Mouse (Mus musculus): ENCODE measurements around the gene Ppp6r2. TPM values are rescaled to one million over a fixed set of nuclear protein-coding genes. Genes with fewer than 3 reads are reported as not detected.

Gene Ppp6r2
- polyA plus RNA-seq, 2 experiments = 15.3 to 17.7 TPM

- peak overlapping the region; percentile 85 to 94 for H3K4me3 ChIP-seq (ENCODE audit: insufficient read depth in 1 of 2, low read depth in 2 of 2, low read length in 2 of 2)
- peak overlapping the region; percentile 95 for H3K9ac ChIP-seq (replicated peaks)
- no peaks in the 10 kb centered on the region for H3K9me3 ChIP-seq (ENCODE audit: control insufficient read depth, low read length)
- DNase-seq (ENCODE audit: low read depth in 3 of 3, low spot score in 3 of 3) (no peak), ATAC-seq (ENCODE audit: insufficient read depth) (no peak)
- peak overlapping the region; percentile 78 for H3K4me2 ChIP-seq (ENCODE audit: low read depth)
- H3K27me3 ChIP-seq (ENCODE audit: control insufficient read depth, insufficient read depth, low read length) = no peaks in the 10 kb centered on the region
- peaks cover 14% of the 10 kb centered on the region in 2 experiments for H3K4me1 ChIP-seq (replicated peaks; ENCODE audit: control insufficient read depth in 2 of 2, insufficient read depth in 2 of 2, low read length in 1 of 2)
- peak overlapping the region; percentile 92 for H3K27ac ChIP-seq
- H3K36me3 ChIP-seq (replicated peaks; ENCODE audit: control insufficient read depth, insufficient read depth, low read depth) = no peaks in the 10 kb centered on the region
- TF ChIP-seq EP300 (IDR thresholded peaks at IDR 0.05; ENCODE audit: low read depth) (no peak), CTCF (IDR thresholded peaks at IDR 0.05; ENCODE audit: low read depth) (no peak)
- 10% methylated on average over 6 of the region's 6 CpGs for whole genome bisulfite sequencing (ENCODE audit: insufficient replicate concordance)
Measured at GRCm38 (mm10) chr15:89195261-89195681, 16.1 kb upstream of the Ppp6r2 start.

DNA sequence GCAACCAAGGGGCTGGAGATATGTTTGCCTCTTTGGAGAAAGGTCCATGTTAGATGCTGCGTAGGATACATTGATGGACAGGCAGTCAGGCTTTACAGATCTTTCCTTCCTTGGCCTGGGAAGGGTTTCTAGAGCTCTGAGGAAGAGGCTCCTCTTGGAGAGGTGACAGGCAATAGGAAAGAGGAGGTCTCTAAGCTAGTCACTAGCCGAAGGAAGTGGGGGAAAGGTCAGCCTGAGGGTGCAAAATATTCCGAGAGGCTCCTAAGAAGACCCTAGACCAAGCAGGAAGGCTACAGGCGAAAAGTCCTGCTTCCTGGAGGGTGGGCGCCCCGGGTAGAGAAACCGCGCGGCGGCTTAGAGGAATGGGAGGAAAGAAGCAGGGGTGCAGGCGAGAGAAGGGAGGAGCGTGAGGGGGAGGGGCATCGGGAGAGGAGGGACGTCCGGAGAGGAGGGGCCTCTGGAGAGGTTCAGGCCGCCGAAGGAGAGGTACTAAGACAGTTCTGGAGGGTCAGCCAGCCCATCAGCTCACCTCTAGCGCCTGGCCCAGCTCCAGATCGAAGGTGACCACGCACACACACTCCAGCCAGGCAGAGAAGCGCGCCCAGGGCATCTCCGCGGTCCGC is 15.6 kb upstream of the Ppp6r2 start:
- Histone ChIP-seq H3K9ac (replicated peaks) (peak overlapping the region; percentile 95), H3K36me3 (replicated peaks; ENCODE audit: control insufficient read depth, insufficient read depth, low read depth) (no peaks in the 10 kb centered on the region), H3K9me3 (ENCODE audit: control insufficient read depth, low read length) (no peaks in the 10 kb centered on the region), H3K27ac (peak overlapping the region; percentile 92), H3K27me3 (ENCODE audit: control insufficient read depth, insufficient read depth, low read length) (no peaks in the 10 kb centered on the region), H3K4me2 (ENCODE audit: low read depth) (peak overlapping the region; percentile 78), H3K4me3 (ENCODE audit: insufficient read depth in 1 of 2, low read depth in 2 of 2, low read length in 2 of 2) (peak overlapping the region; percentile 85 to 94), H3K4me1 (replicated peaks; ENCODE audit: control insufficient read depth in 2 of 2, insufficient read depth in 2 of 2, low read length in 1 of 2) (peaks cover 14% of the 10 kb centered on the region in 2 experiments)
- peak; percentile 94 for ATAC-seq (ENCODE audit: insufficient read depth)
- DNase-seq (ENCODE audit: low read depth in 3 of 3, low spot score in 3 of 3) = peak; percentile 76 to 79 (median 77)
- TF ChIP-seq EP300 (IDR thresholded peaks at IDR 0.05; ENCODE audit: low read depth) = no peak
- TF ChIP-seq CTCF (IDR thresholded peaks at IDR 0.05; ENCODE audit: low read depth) = no peak
- WGBS (ENCODE audit: insufficient replicate concordance) = under 1% methylated on average over 25 of the region's 25 CpGs

DNA sequence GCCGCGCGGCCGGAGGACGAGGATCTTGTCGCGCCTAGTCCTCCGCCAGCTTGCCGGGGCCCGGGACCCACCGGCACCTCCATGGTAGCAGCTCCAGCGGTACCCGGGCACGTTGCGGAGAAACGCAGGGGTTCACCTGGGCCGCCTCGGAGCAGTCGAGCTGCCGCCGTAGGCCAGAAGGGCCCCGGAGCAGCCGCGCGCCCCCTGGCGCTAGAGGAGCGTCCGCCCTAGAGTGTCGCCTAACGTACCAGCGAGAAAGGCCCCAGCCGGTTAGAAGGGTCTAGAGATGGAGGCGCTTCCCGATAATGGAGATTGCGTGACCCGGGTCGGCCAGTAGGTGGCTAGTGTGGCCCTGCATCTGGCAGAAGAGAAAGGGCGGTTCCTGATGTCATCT is 15.0 kb upstream of the Ppp6r2 start, which contains the start of gene Dennd6b:
Gene Dennd6b (minus strand): TSS at position 184 of the 394 bp plus-strand sequence.
- Histone ChIP-seq H3K4me2 (ENCODE audit: low read depth) (peak within 1 kb of the TSS; percentile 78), H3K9ac (replicated peaks) (peak within 1 kb of the TSS; percentile 95), H3K9me3 (ENCODE audit: control insufficient read depth, low read length) (no peaks in the 10 kb centered on the region), H3K4me1 (replicated peaks; ENCODE audit: control insufficient read depth in 2 of 2, insufficient read depth in 2 of 2, low read length in 1 of 2) (peaks cover 14% of the 10 kb centered on the region in 2 experiments), H3K27ac (peak within 1 kb of the TSS; percentile 92), H3K36me3 (replicated peaks; ENCODE audit: control insufficient read depth, insufficient read depth, low read depth) (no peaks in the 10 kb centered on the region), H3K4me3 (ENCODE audit: insufficient read depth in 1 of 2, low read depth in 2 of 2, low read length in 2 of 2) (peak within 1 kb of the TSS; percentile 85 to 94), H3K27me3 (ENCODE audit: control insufficient read depth, insufficient read depth, low read length) (no peaks in the 10 kb centered on the region)
- TF ChIP-seq CTCF (IDR thresholded peaks at IDR 0.05; ENCODE audit: low read depth) = peak; percentile 95
- TF ChIP-seq EP300 (IDR thresholded peaks at IDR 0.05; ENCODE audit: low read depth) = no peak
- WGBS (ENCODE audit: insufficient replicate concordance) = under 1% methylated on average over 38 of the region's 38 CpGs
- DNase-seq (ENCODE audit: low read depth in 3 of 3, low spot score in 3 of 3) (peak; percentile 96 to 97 (median 96)), ATAC-seq (ENCODE audit: insufficient read depth) (peak; percentile 98)

- peak overlapping the region; percentile 49; the same call in 1 of the 2 replicates for H3K27ac ChIP-seq
- no peaks in the 10 kb centered on the region for H3K36me3 ChIP-seq (replicated peaks; ENCODE audit: control insufficient read depth, insufficient read depth, low read depth)
- no peaks in the 10 kb centered on the region for H3K27me3 ChIP-seq (ENCODE audit: control insufficient read depth, insufficient read depth, low read length)
- WGBS (ENCODE audit: insufficient replicate concordance) = 69% methylated on average over 15 of the region's 15 CpGs
- peak overlapping the region; percentile 78 for H3K4me2 ChIP-seq (ENCODE audit: low read depth)
- H3K9ac ChIP-seq (replicated peaks) = peak overlapping the region; percentile 63
- ATAC-seq (ENCODE audit: insufficient read depth) = no peak
- peaks cover 14% of the 10 kb centered on the region in 2 experiments for H3K4me1 ChIP-seq (replicated peaks; ENCODE audit: control insufficient read depth in 2 of 2, insufficient read depth in 2 of 2, low read length in 1 of 2)
- H3K4me3 ChIP-seq (ENCODE audit: insufficient read depth in 1 of 2, low read depth in 2 of 2, low read length in 2 of 2) = peak overlapping the region; percentile 85 to 94; a peak in 3 of 4 replicates
- no peak for DNase-seq (ENCODE audit: low read depth in 3 of 3, low spot score in 3 of 3)
- no peaks in the 10 kb centered on the region for H3K9me3 ChIP-seq (ENCODE audit: control insufficient read depth, low read length)
- TF ChIP-seq CTCF (IDR thresholded peaks at IDR 0.05; ENCODE audit: low read depth) = no peak
- TF ChIP-seq EP300 (IDR thresholded peaks at IDR 0.05; ENCODE audit: low read depth) = no peak
Measured at GRCm38 (mm10) chr15:89197056-89197455, 14.3 kb upstream of the Ppp6r2 start.

DNA sequence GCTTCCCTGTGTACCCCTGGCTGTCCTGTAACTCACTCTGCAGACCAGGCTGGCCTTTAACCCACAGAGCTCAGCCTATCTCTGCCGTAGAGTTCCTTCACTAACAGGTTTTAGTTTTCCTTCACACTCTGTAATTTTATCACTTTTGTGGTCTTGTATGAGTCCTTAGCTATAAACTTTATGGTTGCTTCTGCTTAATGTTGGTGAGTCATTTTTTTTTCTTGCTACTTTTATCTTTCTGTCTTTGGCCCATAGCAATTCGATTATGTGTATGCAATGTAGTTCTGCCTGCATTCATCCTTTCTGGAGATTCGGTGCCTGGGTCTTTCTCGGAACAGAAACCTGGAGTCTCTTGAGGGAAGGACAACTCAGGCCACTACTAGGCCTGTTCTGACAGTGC is 3.9 kb upstream of the Ppp6r2 start:
- Histone ChIP-seq H3K4me3 (ENCODE audit: insufficient read depth in 1 of 2, low read depth in 2 of 2, low read length in 2 of 2) (no peak overlapping the region), H3K9ac (replicated peaks) (no peak overlapping the region), H3K9me3 (ENCODE audit: control insufficient read depth, low read length) (peaks cover 5% of the 10 kb centered on the region), H3K27ac (no peak overlapping the region), H3K4me2 (ENCODE audit: low read depth) (no peak overlapping the region), H3K36me3 (replicated peaks; ENCODE audit: control insufficient read depth, insufficient read depth, low read depth) (no peaks in the 10 kb centered on the region), H3K27me3 (ENCODE audit: control insufficient read depth, insufficient read depth, low read length) (no peaks in the 10 kb centered on the region), H3K4me1 (replicated peaks; ENCODE audit: control insufficient read depth in 2 of 2, insufficient read depth in 2 of 2, low read length in 1 of 2) (peaks cover under 1 to 10% of the 10 kb centered on the region in 2 experiments)
- DNase-seq (ENCODE audit: low read depth in 3 of 3, low spot score in 3 of 3) (no peak), ATAC-seq (ENCODE audit: insufficient read depth) (no peak)
- 75% methylated on average over 4 of the region's 4 CpGs for WGBS (ENCODE audit: insufficient replicate concordance)
- TF ChIP-seq CTCF (IDR thresholded peaks at IDR 0.05; ENCODE audit: low read depth) = no peak
- no peak for TF ChIP-seq EP300 (IDR thresholded peaks at IDR 0.05; ENCODE audit: low read depth)

Data from liver, embryonic 14.5 days (tissue).